Mouse (Mus musculus) adrenal gland, postnatal 10 days (tissue): ENCODE data around the gene Ankrd13c. TPM values are rescaled to one million over a fixed set of nuclear protein-coding genes. Genes with fewer than 3 reads are reported as not detected.

Source experiments
- total RNA-seq, 2 experiments: library from RNA; stranded (reverse); gene quantifications; 2 replicates each; pipeline ENCODE4 v1.2.3; 2021

Ankrd13c gene
- total RNA-seq, 2 experiments from 2014 or later, result 58.7 to 62.5 TPM

Other genes starting within 250 kb of the Ankrd13c start
- 10 to 100 TPM; 14.9 to 27.8 TPM for gene Cth, start 22.2 kb upstream of the Ankrd13c start, total RNA-seq
- 100 to 1,000 TPM; 117 to 156 TPM for gene Srsf11, start 89.4 kb downstream of the Ankrd13c start, total RNA-seq
- 10 to 100 TPM; 29.6 to 30.1 TPM for gene Lrrc40, start 89.4 kb downstream of the Ankrd13c start, total RNA-seq